Comparison of ENCODE assay signal across 28 mouse cellular contexts in the genomic region with DNA sequence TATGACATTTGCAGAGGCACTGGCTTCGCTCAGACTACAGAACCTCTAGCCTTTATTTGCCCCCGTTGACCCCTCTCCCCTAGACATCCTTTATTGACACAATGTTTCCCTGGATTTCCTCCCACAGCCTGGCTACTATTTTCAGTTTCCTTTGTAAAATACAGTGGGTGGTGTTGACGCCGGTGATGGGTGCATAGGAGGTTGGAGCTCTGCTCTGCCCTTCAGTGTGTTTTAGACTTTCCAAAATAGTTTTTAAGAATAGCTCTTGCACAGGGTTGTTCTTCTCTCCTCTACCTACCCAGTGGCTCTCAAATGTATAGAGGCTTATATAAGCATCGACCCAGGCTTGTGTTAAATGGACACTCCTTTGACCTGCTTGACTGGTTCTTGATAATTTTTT. TPM values are rescaled to one million over a fixed set of nuclear protein-coding genes. Genes with fewer than 3 reads are reported as not detected.
DNase-seq lines count a peak whose midpoint lies in the region; ATAC-seq and TF ChIP-seq lines count a peak whose summit lies in the region.
"Had no signal": no experiment of that assay in that cellular context is flagged by ENCODE, and none has a peak within 500 bp of the region (broad histone marks: within the 10 kb centered on the region; RNA-seq: fewer than 3 reads in every experiment).

No protein-coding gene starts in this region.

- no peak for TF ChIP-seq CTCF in gastrocnemius, adult 2 months (IDR thresholded peaks at IDR 0.05)

- H3K9ac ChIP-seq in heart, embryonic 13.5 days: peak overlapping the region; percentile 28; the same call in 1 of the 2 replicates
- no peak overlapping the region for H3K9ac ChIP-seq in kidney, embryonic 14.5 days (ENCODE audit: low read depth, low read length)
- no peak overlapping the region for H3K9ac ChIP-seq in kidney, embryonic 15.5 days
- H3K9ac ChIP-seq in midbrain, embryonic 11.5 days (ENCODE audit: low read length): no peak overlapping the region
- H3K9ac ChIP-seq: embryonic facial prominence, embryonic 12.5 days; hindbrain, embryonic 14.5 days; limb, embryonic 15.5 days; liver, embryonic 13.5 days; midbrain, embryonic 13.5 days; neural tube, embryonic 13.5 days had no signal

- H3K4me2 ChIP-seq in heart, embryonic 13.5 days: 0 out of 2 replicates have a peak overlapping the region, but pooled peaks have one; percentile 7
- no peak overlapping the region for H3K4me2 ChIP-seq in kidney, embryonic 14.5 days (replicated peaks; ENCODE audit: low read depth, low read length)
- no peak overlapping the region for H3K4me2 ChIP-seq in kidney, embryonic 15.5 days
- H3K4me2 ChIP-seq in midbrain, embryonic 11.5 days: no peak overlapping the region
- H3K4me2 ChIP-seq: embryonic facial prominence, embryonic 12.5 days; hindbrain, embryonic 14.5 days; limb, embryonic 15.5 days; liver, embryonic 13.5 days; midbrain, embryonic 13.5 days; neural tube, embryonic 13.5 days had no signal

- H3K4me1 ChIP-seq in heart, embryonic 13.5 days: peaks cover 35% of the 10 kb centered on the region
- peaks cover 10% of the 10 kb centered on the region; the same call in 1 of the 2 replicates for H3K4me1 ChIP-seq in kidney, embryonic 14.5 days (ENCODE audit: control insufficient read depth, insufficient read depth, low read length)
- H3K4me1 ChIP-seq in kidney, embryonic 15.5 days: peaks cover 21% of the 10 kb centered on the region
- peaks cover 11% of the 10 kb centered on the region for H3K4me1 ChIP-seq in midbrain, embryonic 10.5 days
- no peaks in the 10 kb centered on the region for H3K4me1 ChIP-seq in midbrain, embryonic 11.5 days (ENCODE audit: control insufficient read depth, insufficient read depth, low read length)
- H3K4me1 ChIP-seq: midbrain, embryonic 13.5 days; neural tube, embryonic 13.5 days had no signal

- 52% methylated on average over 5 of the region's 5 CpGs for WGBS in heart, embryonic 13.5 days
- 32% methylated on average over 5 of the region's 5 CpGs for WGBS in kidney, embryonic 14.5 days
- 27% methylated on average over 5 of the region's 5 CpGs for WGBS in kidney, embryonic 15.5 days
- WGBS in midbrain, embryonic 10.5 days: 70% methylated on average over 5 of the region's 5 CpGs
- WGBS in midbrain, embryonic 11.5 days: 72% methylated on average over 5 of the region's 5 CpGs

- H3K9me3 ChIP-seq in heart, embryonic 13.5 days: peaks cover 4% of the 10 kb centered on the region; the same call in 1 of the 2 replicates
- no peaks in the 10 kb centered on the region for H3K9me3 ChIP-seq in kidney, embryonic 14.5 days (ENCODE audit: control insufficient read depth, low read length)
- no peaks in the 10 kb centered on the region for H3K9me3 ChIP-seq in kidney, embryonic 15.5 days (replicated peaks)
- peaks cover 5% of the 10 kb centered on the region; the same call in 1 of the 2 replicates for H3K9me3 ChIP-seq in midbrain, embryonic 10.5 days (replicated peaks)
- H3K9me3 ChIP-seq in midbrain, embryonic 11.5 days (ENCODE audit: control insufficient read depth, low read length): no peaks in the 10 kb centered on the region
- H3K9me3 ChIP-seq: embryonic facial prominence, embryonic 12.5 days; limb, embryonic 10.5 days; limb, embryonic 15.5 days; liver, embryonic 13.5 days had no signal

- H3K27ac ChIP-seq in gastrocnemius, adult 2 months: peak overlapping the region; percentile 86
- peak overlapping the region; percentile 91 for H3K27ac ChIP-seq in heart, embryonic 13.5 days (replicated peaks)
- H3K27ac ChIP-seq in kidney, embryonic 14.5 days (ENCODE audit: low read depth, low read length): no peak overlapping the region; the same call in 1 of the 2 replicates
- H3K27ac ChIP-seq in kidney, embryonic 15.5 days: no peak overlapping the region
- H3K27ac ChIP-seq in midbrain, embryonic 10.5 days (replicated peaks): 0 out of 2 replicates have a peak overlapping the region, but pooled peaks have one; percentile 23
- H3K27ac ChIP-seq in midbrain, embryonic 11.5 days (ENCODE audit: low read depth, low read length): no peak overlapping the region
- H3K27ac ChIP-seq: embryonic facial prominence, embryonic 12.5 days; hindbrain, embryonic 14.5 days; limb, embryonic 15.5 days; liver, embryonic 13.5 days; midbrain, embryonic 13.5 days; neural tube, embryonic 13.5 days had no signal

- DNase-seq in gastrocnemius, adult 2 months: no peak
- DNase-seq in gastrocnemius, postnatal 10 days: no peak
- DNase-seq in heart, postnatal 14 days: no peak
- DNase-seq in midbrain, embryonic 10.5 days (ENCODE audit: low spot score): no peak
- DNase-seq in midbrain, embryonic 11.5 days (ENCODE audit: low spot score, missing footprints): no peak
- DNase-seq: adrenal gland, postnatal 10 days; cerebellum, adult 11-12 months; cerebellum, adult 9-11 months; embryo, embryonic 11 days; gastrocnemius, postnatal 25 days; kidney, adult 9 months; kidney, postnatal 4 days; lung, adult 18-20 months; lung, postnatal 36 days; thymus, adult 2 months; thymus, postnatal 36 days had no signal

- intact Hi-C loops in gastrocnemius, adult 2 months (cut with DNase I): no loop called here
- intact Hi-C loops in heart, postnatal 14 days (cut with DNase I): no loop called here

- H3K27me3 ChIP-seq in heart, embryonic 13.5 days (replicated peaks): no peaks in the 10 kb centered on the region
- no peaks in the 10 kb centered on the region for H3K27me3 ChIP-seq in kidney, embryonic 14.5 days (ENCODE audit: control insufficient read depth, insufficient read depth, low read length)
- no peaks in the 10 kb centered on the region for H3K27me3 ChIP-seq in kidney, embryonic 15.5 days
- no peaks in the 10 kb centered on the region for H3K27me3 ChIP-seq in midbrain, embryonic 10.5 days (ENCODE audit: low read depth, poor library complexity, severe bottlenecking)
- no peaks in the 10 kb centered on the region for H3K27me3 ChIP-seq in midbrain, embryonic 11.5 days (ENCODE audit: control insufficient read depth, insufficient read depth, low read length)
- H3K27me3 ChIP-seq: embryonic facial prominence, embryonic 12.5 days; limb, embryonic 15.5 days; liver, embryonic 13.5 days; midbrain, embryonic 13.5 days; Patski had no signal

- ATAC-seq in heart, embryonic 13.5 days (ENCODE audit: extremely low read depth, insufficient number of reproducible peaks, low FRiP score, low TSS enrichment): no peak
- ATAC-seq in kidney, embryonic 14.5 days (ENCODE audit: low FRiP score, low TSS enrichment): 0 out of 2 replicates have a peak, but pooled peaks have one; percentile 12
- no peak for ATAC-seq in kidney, embryonic 15.5 days (replicated peaks; ENCODE audit: low FRiP score)
- no peak for ATAC-seq in midbrain, embryonic 11.5 days (ENCODE audit: low FRiP score)
- ATAC-seq: forebrain, embryonic 16.5 days; midbrain, embryonic 13.5 days; Patski had no signal

- H3K36me3 ChIP-seq in heart, embryonic 13.5 days: no peaks in the 10 kb centered on the region
- no peaks in the 10 kb centered on the region for H3K36me3 ChIP-seq in kidney, embryonic 14.5 days (ENCODE audit: control insufficient read depth, insufficient read depth, low read length)
- H3K36me3 ChIP-seq in kidney, embryonic 15.5 days: no peaks in the 10 kb centered on the region
- no peaks in the 10 kb centered on the region for H3K36me3 ChIP-seq in midbrain, embryonic 10.5 days
- no peaks in the 10 kb centered on the region for H3K36me3 ChIP-seq in midbrain, embryonic 11.5 days (ENCODE audit: control insufficient read depth, insufficient read depth, low read length)
- H3K36me3 ChIP-seq: embryonic facial prominence, embryonic 12.5 days; limb, embryonic 10.5 days; limb, embryonic 15.5 days; liver, embryonic 13.5 days; midbrain, embryonic 13.5 days; neural tube, embryonic 13.5 days had no signal

- H3K4me3 ChIP-seq in gastrocnemius, adult 2 months: no peak overlapping the region
- no peak overlapping the region for H3K4me3 ChIP-seq in heart, embryonic 13.5 days
- H3K4me3 ChIP-seq in kidney, embryonic 14.5 days (ENCODE audit: low read length): no peak overlapping the region
- no peak overlapping the region for H3K4me3 ChIP-seq in kidney, embryonic 15.5 days (replicated peaks)
- no peak overlapping the region for H3K4me3 ChIP-seq in midbrain, embryonic 10.5 days
- H3K4me3 ChIP-seq in midbrain, embryonic 11.5 days (ENCODE audit: low read depth, low read length): no peak overlapping the region
- H3K4me3 ChIP-seq: embryonic facial prominence, embryonic 12.5 days; limb, embryonic 10.5 days; limb, embryonic 15.5 days; liver, embryonic 13.5 days; midbrain, embryonic 13.5 days; neural tube, embryonic 13.5 days had no signal

RNA-seq across cellular contexts. Expression of gene Ctdsp2, which starts 28.7 kb away (rescaled TPM):
- 10 to 100 TPM; 94.0 to 99.2 TPM for total RNA-seq in gastrocnemius, adult 2 months (2021)
- total RNA-seq in gastrocnemius, postnatal 10 days (2021): 100 to 1,000 TPM; 135 to 155 TPM
- 37.1 and 39.6 TPM in 2 replicates for polyA plus RNA-seq in heart, embryonic 13.5 days (2015; fragmentation: Nextera tagmentation; extraction: Ambion mirVana)
- total RNA-seq in heart, postnatal 14 days (2021): 100 to 1,000 TPM; 104 to 122 TPM
- polyA plus RNA-seq in kidney, embryonic 14.5 days (2014; fragmentation: Nextera tagmentation; extraction: Ambion mirVana): 81.1 and 112 TPM in 2 replicates
- polyA plus RNA-seq in kidney, embryonic 15.5 days (2015; fragmentation: Nextera tagmentation; extraction: Ambion mirVana): 67.5 and 73.2 TPM in 2 replicates
- polyA plus RNA-seq in midbrain, embryonic 10.5 days (2016; fragmentation: Nextera tagmentation; extraction: Ambion mirVana): 36.8 and 39.3 TPM in 2 replicates
- polyA plus RNA-seq in midbrain, embryonic 11.5 days (2014; fragmentation: Nextera tagmentation; extraction: Ambion mirVana): 40.6 and 42.8 TPM in 2 replicates

RNA-seq across cellular contexts. Expression of gene Atp23, which starts 48.7 kb away (rescaled TPM):
- 1 to 10 TPM; 1.6 to 2.2 TPM for total RNA-seq in gastrocnemius, adult 2 months (2021)
- total RNA-seq in gastrocnemius, postnatal 10 days (2021): 1 to 10 TPM; 2.9 to 4.2 TPM
- polyA plus RNA-seq in heart, embryonic 13.5 days (2015; fragmentation: Nextera tagmentation; extraction: Ambion mirVana): 6.4 and 8.6 TPM in 2 replicates
- 1 to 10 TPM; 3.8 to 3.9 TPM for total RNA-seq in heart, postnatal 14 days (2021)
- 22.7 and 26.8 TPM in 2 replicates for polyA plus RNA-seq in kidney, embryonic 14.5 days (2014; fragmentation: Nextera tagmentation; extraction: Ambion mirVana)
- polyA plus RNA-seq in kidney, embryonic 15.5 days (2015; fragmentation: Nextera tagmentation; extraction: Ambion mirVana): 18.3 and 19.5 TPM in 2 replicates
- polyA plus RNA-seq in midbrain, embryonic 10.5 days (2016; fragmentation: Nextera tagmentation; extraction: Ambion mirVana): 16.9 and 17.7 TPM in 2 replicates
- 15.9 and 17.8 TPM in 2 replicates for polyA plus RNA-seq in midbrain, embryonic 11.5 days (2014; fragmentation: Nextera tagmentation; extraction: Ambion mirVana)

RNA-seq across cellular contexts. Expression of gene Avil, which starts 50.7 kb away (rescaled TPM):
- 1 to 10 TPM; 3.2 to 5.7 TPM for total RNA-seq in gastrocnemius, adult 2 months (2021)
- total RNA-seq in gastrocnemius, postnatal 10 days (2021): under 1 TPM; 0.33 to 0.95 TPM
- 0.17 and 0.21 TPM in 2 replicates for polyA plus RNA-seq in heart, embryonic 13.5 days (2015; fragmentation: Nextera tagmentation; extraction: Ambion mirVana)
- under 1 TPM; 0.19 to 0.56 TPM for total RNA-seq in heart, postnatal 14 days (2021)
- 0.19 and 0.20 TPM in 2 replicates for polyA plus RNA-seq in kidney, embryonic 14.5 days (2014; fragmentation: Nextera tagmentation; extraction: Ambion mirVana)
- 0.10 and 0.36 TPM in 2 replicates for polyA plus RNA-seq in kidney, embryonic 15.5 days (2015; fragmentation: Nextera tagmentation; extraction: Ambion mirVana)
- polyA plus RNA-seq in midbrain, embryonic 10.5 days (2016; fragmentation: Nextera tagmentation; extraction: Ambion mirVana): 0.36 and 2.2 TPM in 2 replicates
- 1.1 and 1.6 TPM in 2 replicates for polyA plus RNA-seq in midbrain, embryonic 11.5 days (2014; fragmentation: Nextera tagmentation; extraction: Ambion mirVana)

Comparison
In these comparisons a context has a peak if more than half of its experiments do, and no peak if none do; other contexts are left out.
1. H3K27ac ChIP-seq: peak in gastrocnemius, adult 2 months (single experiment), heart, embryonic 13.5 days (single experiment) and midbrain, embryonic 10.5 days (single experiment); none in kidney, embryonic 14.5 days (single experiment), kidney, embryonic 15.5 days (single experiment) and midbrain, embryonic 11.5 days (single experiment).